Mouse (Mus musculus) brain, embryonic 18.5 days (tissue): ENCODE results near the gene Cd209b.

ENCODE experiments used
- DNase-seq: peaks from one replicate; pipeline ENCODE4 v3.0.0-alpha.2; 2012; ENCODE audit warnings: low read depth, low spot score

Gene Cd209b

DNA sequence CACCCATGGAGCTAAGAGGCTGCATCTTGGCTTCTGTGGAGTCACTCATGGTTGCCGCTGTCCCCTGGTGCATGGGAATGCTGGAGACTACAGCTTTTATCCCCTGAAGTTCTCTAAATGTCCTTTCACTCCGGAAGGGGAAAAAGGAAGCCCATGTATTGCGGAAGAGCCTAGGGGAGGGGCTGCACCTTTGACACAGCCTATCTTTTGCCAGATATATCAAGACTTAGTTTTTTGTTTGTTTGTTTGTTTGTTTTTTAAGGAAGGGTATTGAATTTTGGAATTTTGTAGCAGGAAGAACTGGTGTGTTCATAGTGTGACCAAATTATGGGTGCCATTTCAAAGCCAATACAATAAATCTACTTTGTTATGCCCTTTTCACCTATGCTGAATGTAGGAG lies at the start of gene Cd209b:
Gene Cd209b, minus strand, starts transcription at position 101 of the 400 bp plus-strand sequence.
- DNase-seq, result no peak

DNA sequence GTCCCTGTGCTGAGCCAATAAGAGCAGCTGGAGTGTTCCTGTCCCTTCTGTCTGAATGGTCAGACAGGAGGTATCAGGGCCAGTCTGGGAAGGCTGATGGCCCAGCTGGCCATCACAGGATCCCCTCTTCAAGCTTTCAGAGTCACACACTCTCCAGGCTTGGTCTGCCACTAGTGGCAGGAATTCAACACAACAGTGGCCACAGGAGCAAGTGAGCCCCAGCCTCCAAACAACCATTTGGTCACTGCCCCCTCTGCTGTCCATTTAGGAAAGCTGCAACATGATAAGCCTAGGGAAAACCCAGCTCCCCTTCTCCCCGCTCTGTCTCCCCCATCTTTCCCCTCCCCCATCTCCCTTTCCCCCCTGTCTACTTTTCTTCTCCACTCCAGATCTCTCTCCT lies 29.4 kb upstream of the Cd209b start:
- no peak for DNase-seq

DNA sequence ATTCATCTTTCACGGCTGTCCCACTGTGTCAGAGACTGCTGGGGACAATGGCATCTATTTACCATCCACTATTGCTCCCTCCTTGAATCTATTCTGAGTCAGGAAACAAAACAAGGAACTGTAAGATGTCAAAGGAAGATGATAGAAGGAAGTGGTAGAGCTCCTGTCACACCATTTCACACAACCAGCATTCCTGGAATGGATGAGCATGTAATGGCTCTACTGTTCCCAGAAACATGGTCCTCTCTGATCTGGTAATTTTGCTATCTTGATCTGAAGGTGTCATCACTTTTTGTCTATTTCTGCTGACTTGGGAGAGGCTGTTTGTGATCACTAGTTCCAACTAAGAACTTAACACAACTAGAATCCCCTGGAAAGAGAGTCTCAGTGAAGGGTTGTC lies 28.0 kb upstream of the Cd209b start, which contains the start of gene Cd209c:
Gene Cd209c, minus strand, starts transcription at position 101 of the 400 bp plus-strand sequence.
- no peak for DNase-seq

DNA sequence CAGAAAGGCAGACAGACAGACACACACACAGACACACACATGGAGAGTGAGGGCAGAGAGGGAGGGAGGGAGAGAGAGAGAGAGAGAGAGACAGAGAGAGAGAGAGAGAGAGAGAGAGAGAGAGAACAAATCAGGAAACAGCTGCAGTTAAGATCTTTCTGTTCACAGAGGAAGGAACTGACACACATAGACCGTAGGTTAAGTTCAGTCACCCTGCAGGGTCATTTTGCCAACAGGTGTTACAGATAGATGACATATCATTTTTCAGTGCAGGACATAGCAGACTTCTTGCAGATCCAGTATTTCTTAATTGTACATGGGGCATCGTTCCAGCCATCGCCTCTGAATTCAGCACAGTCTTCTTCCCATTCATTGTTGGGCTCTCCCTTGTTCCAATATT lies 13.4 kb upstream of the Cd209b start:
- DNase-seq, result no peak

DNA sequence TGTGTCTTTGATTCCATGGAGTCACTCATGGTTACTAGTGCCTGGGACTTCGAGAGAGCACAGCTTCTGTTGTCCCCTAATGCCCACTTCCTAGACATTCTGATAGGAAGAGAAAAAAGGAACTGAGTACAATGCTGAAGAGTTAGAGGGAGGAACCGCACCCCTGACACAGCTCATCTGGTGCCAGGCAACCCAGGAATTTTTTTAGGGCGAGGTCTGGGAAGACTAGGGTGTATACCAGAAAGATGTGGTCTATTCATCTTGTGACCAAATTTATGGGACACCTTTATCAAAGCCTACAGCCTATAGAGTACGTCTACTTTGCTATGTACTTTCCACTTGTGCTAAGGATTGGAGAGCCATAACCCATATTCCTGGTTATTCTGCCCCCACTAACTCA lies 48.2 kb downstream of the Cd209b start, which contains the start of gene Cd209d:
Gene Cd209d, minus strand, starts transcription at position 101 of the 400 bp plus-strand sequence.
- DNase-seq, result no peak

DNA sequence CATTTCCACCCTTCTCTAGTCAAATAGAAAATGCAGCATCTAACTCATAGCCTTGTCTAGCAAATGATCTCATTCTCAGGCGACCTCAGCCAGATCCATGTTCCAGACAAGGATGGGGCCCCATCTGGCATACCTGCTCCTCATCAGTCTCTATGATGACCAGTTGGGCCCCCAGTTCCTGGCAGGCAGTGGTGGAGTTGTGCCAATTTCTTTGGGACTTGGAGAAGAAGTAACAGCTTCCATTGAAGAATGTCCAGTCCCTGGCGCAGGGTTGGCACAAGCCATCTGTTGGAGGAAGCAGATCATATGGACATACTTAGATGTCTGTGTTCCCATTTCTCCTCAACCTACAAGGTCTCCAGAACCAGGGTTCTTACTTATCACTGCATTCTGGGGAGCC lies 50.5 kb downstream of the Cd209b start:
- no peak for DNase-seq
